Mouse (Mus musculus) adrenal gland, adult 8-10 months (tissue): ENCODE results near the gene Fut11. TPM values are rescaled to one million over a fixed set of nuclear protein-coding genes. Genes with fewer than 3 reads are reported as not detected.

Experiments
- DNase-seq: peaks from one replicate; pipeline ENCODE4 v3.0.0; 2022
- total RNA-seq, 4 experiments: library from RNA; stranded (reverse); gene quantifications; 2 replicates each; pipeline ENCODE4 v1.2.4; 2022

The Fut11 gene
- total RNA-seq, 4 experiments from 2014 or later = 18.7 to 22.5 (median 21.3) TPM

DNA sequence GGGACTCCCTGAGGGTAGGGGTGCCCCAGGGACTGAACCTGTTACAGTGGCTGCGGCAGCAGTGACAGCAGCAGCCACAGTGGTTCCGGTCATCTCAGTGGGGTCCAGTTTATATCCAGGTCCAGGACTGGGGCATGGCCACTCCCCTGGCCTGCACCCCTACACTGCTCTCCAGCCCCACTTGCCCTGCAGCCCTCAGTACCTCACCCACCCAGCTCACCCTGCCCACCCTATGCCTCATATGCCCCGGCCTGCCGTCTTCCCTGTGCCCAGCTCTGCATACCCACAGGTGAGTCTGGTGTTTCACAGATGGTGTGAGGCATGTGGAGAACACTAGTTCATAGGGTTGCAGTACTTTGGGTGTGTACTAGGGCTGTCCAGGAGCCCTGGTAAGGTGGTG is 26.6 kb downstream of the Fut11 start:
- DNase-seq = no peak

GRCm38 (mm10) chr14:20723006-20723405 is 28.2 kb downstream of the Fut11 start:
- no peak for DNase-seq

- DNase-seq = no peak
These were observed 29.3 kb downstream of the Fut11 start for GRCm38 (mm10) chr14:20724043-20724442.

DNA sequence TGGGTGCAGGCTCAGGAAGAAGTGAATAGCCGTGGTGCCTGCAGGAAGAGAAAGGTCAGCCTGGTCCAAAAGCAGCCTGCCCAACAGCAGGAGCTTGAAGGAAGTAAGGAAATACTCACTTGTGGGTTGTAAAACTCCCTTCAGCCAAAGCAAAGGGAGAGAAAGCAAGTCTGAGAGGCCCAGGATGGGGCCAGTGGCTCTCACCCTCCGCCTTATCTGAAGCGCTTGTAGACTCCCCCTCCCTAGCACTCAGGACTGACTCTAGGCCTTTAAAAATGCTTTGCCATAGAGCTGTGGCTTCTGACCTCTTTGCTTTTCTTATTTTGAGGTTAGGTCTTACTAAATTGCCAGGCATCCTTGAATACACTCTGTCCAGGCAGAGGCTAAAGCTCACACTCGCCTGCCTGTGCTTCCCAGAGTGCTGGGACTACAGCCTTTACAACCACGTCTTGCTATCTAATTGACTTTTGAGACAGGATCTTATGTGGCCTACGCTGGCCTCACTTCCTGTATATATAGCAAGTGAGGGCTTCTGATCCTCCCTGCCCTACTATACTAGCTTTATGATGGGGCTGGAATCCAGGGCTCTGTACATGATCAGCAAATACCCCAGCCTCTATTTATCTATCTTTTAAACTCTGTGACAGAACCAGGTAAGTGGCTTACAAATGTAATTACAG is 31.0 kb downstream of the Fut11 start:
- DNase-seq = no peak

DNA sequence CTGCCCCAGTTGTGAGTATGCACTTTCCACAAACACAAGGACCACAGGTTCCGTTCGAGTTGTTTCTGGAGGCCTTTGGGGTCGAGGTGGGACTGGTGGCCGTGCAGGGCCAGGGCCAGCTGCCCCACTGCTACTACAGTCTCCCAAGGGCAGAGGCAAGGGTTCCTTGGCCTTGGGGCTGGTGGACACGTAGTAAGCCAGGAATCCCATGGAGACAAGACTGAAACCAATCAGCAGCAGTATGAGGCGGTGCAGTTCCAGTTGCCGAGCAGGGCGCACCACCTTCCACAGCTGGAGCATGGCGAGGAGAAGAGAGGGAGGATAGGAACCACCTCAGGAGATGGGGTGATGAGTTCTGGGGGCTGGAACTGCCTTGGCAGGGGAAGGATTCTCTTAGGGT is 35.1 kb downstream of the Fut11 start:
- DNase-seq = no peak

- no peak for DNase-seq
These were observed 36.3 kb downstream of the Fut11 start for GRCm38 (mm10) chr14:20730853-20731602.

DNA sequence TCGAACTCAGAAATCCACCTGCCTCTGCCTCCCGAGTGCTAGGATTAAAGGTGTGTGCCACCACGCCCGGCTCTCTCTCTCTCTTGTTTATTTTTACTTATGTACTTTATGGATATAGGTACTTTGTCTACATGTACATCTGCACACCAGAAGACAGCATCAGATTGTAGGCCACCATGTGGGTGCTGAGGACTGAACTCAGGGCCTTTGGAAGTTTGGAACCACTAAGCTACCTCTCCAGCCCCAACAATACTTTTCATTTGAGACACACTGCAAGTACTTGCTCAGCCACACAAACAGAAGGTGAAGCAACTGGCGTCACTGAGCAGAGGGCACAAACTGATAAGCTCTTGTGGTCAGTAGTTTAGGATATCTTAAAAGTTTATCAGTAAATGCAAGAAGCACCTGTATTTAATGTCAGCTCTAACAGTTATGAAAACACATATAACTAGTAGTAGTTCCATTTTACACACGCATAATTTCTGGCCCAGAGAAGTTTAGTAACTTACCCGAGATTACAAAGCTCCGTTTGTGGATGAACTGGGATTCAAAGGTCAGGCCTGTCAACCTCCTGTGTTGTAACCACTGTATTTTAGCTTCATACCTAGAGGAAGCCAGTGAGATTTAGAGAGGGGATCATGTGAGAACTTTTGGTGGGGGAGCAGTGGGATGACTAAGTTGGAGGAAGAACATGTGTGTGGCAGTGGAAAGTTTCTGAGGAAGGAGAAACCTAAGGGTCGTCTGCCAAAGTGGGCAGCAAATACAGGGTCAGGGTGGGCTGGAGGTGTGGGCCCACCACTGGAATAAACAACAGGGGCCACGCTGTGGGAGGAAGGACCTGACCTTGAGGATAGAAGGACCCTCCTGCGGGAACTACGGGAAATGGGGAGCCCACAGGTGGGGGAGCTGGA is 38.5 kb downstream of the Fut11 start:
- no peak for DNase-seq

- peak; percentile 79 for DNase-seq
These were observed 39.4 kb downstream of the Fut11 start, which contains the start of gene Ndst2 for GRCm38 (mm10) chr14:20733952-20734774. Ndst2 (minus strand) TSS chr14:20734562.

DNA sequence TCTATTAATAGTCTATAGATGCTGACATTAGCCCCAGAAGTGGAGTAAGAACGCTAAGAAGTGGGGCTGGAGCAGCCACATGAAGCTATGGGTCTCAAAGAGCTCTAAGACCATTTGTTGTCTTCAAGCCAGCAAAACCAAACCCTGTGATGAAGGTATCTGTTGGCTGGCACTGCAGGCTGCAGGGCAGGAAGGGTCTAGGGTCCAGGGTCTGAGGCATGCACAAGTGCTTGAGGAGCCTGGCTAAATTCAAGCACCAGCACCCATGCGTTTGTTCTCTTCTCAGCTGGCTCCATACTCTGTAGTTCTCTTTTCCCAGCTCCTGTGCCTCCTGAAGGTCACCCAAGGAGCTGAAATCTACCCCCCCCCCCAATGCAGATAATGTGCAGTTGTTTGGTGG is 40.3 kb downstream of the Fut11 start:
- no peak for DNase-seq

DNA sequence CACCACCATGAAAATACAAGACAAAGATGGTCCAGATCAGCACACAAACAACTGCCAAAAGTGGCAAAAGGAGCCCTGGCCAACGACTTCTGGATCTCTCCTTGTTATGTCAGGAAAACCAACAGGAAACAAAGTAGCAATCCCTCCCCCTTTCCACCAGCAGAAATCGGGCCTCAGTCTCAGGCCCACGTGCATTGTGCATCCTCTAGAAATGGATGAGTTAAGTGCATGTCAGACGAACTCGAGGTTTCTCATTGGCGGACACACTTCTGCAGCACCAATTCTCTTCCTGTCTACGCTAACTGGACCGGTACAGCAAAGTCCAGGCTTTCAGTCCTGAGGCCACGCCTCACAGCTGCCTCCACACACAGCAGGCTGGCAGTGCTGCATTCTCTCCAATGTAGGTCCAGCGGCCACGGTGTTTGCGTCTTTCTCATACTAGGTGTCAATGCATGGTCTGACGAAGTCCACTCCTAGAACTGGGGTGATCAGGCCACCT is 41.2 kb downstream of the Fut11 start:
- no peak for DNase-seq

DNA sequence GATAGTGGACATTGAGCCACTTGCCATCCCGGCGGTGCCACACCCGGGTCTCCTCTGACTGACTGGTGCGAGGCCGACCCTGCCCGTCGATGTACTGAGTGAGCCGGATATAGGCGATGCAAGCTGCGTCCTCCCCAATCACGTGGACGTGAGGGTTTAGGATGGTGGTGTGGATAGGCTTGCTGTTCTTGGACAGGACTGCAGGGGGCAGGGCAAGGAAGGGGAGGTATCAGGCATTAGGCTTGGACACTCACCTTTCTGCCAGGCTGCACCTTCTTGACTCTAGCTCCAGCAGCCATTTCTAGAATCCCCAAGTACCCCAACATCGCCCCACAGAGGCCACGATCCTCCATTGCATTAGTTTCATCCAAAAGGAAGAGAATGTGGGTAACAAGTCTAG is 42.5 kb downstream of the Fut11 start:
- no peak for DNase-seq

- no peak for DNase-seq
These were observed 43.7 kb downstream of the Fut11 start for GRCm38 (mm10) chr14:20738511-20738910.

DNA sequence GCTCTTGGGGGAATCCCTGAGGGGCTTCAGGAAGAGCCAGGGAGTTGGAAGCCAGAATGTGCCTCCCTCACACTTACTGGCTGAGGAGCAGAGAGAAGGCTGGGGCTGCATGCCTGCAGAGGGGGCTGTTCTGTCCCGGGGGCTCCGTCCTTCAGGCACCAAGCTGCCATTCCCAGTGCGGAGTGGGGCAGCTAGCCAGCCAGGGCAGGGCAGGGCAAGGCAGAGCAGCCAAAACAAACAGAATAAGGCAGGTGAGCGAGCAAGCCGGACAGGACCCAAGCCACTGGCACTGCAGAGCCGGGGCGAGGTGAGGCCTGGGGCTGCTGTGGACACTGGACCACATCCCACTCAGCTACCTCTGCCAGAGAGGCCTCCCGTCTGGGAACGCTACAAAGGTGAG is 46.5 kb downstream of the Fut11 start:
- DNase-seq = no peak

DNA sequence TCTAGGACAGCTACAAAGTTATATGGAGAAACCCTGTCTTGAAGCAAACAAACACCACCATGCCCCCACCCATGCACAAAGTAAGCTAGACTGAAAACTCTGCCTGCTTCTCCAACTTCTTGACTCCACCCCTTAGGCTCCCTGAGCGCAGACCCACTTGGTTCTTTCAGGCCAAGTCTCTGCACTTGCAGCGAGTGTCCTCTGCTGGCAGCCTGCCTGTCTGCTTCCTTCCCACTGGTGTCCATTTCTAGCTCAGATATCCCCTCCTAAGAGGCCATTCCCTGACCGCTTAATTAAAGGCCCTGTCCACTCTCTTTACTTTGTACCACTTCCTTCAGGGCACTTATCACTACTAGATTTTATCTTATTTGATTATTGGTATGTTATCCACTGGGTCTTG is 48.8 kb downstream of the Fut11 start:
- DNase-seq = no peak

- DNase-seq = no peak
These were observed 52.2 kb downstream of the Fut11 start for GRCm38 (mm10) chr14:20746935-20747334.

GRCm38 (mm10) chr14:20748388-20748787 is 53.6 kb downstream of the Fut11 start:
- DNase-seq = no peak

- no peak for DNase-seq
These were observed 54.8 kb downstream of the Fut11 start for GRCm38 (mm10) chr14:20749494-20750051.

GRCm38 (mm10) chr14:20750503-20750902 is 55.7 kb downstream of the Fut11 start:
- DNase-seq = no peak
